Mouse (Mus musculus) C2C12 (cell line): ENCODE measurements around the gene Adprh.

Experiments used
- CTCF ChIP-seq: IDR thresholded peaks from one replicate; pipeline ENCODE4 v1.5.1; 2011; ENCODE audit not compliant: control insufficient read depth, insufficient read depth, insufficient read length
- MAX ChIP-seq: IDR thresholded peaks from one replicate; pipeline ENCODE4 v1.6.1; 2011; ENCODE audit warnings: mild to moderate bottlenecking, control low read depth

GRCm38 (mm10) chr16:38496604-38497140 lies 44.2 kb upstream of the Adprh start:
- TF ChIP-seq CTCF (no peak), MAX (no peak)
